Mouse (Mus musculus): ENCODE data around the gene Fkbp9.

DNA sequence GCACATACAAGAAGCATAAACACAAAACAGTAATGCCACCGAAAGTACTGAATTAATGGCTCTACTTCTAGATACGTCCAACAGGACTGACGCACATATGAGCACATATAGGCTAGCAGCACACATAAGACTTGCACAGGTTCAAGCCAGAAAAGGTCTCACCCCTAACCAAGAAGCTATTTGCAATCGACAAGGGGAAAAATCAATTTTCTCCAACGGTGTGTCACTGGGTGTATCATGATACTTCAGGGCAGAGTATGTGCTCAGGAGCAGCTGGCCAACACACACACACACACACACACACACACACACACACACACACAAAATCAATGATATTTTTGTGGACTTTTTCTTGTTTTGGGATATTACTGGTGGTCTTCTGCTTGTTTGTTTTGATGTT, 73.6 kb downstream of the Fkbp9 start:
- TF ChIP-seq POLR2A (IDR thresholded peaks at IDR 0.05; ENCODE audit: low read depth, low read length), result no peak
- no peak for TF ChIP-seq CTCF (IDR thresholded peaks at IDR 0.05; ENCODE audit: extremely low read depth, insufficient read length, insufficient replicate concordance, low read depth, low read length)

All from small intestine, adult 2 months (tissue).